Mouse (Mus musculus): Measurements from ENCODE around the gene Hs6st3. TPM values are rescaled to one million over a fixed set of nuclear protein-coding genes. Genes with fewer than 3 reads are reported as not detected.

Hs6st3 gene
- polyA plus RNA-seq, 1 experiment, result 6.6 TPM

- 74% methylated on average over 3 of the region's 3 CpGs for WGBS
- no peak for TF ChIP-seq POLR2A (IDR thresholded peaks at IDR 0.05; ENCODE audit: borderline replicate concordance, insufficient read depth, low read length)
- no peak for TF ChIP-seq CTCF (IDR thresholded peaks at IDR 0.05; ENCODE audit: borderline replicate concordance, insufficient read depth, low read depth, low read length)
These were observed 314.7 kb downstream of the Hs6st3 start for GRCm38 (mm10) chr14:119452797-119453196.

GRCm38 (mm10) chr14:119464308-119464707, 326.2 kb downstream of the Hs6st3 start:
- DNase-seq, result no peak

More at GRCm38 (mm10) chr14:119452797-119453196, 314.7 kb downstream of the Hs6st3 start:
- H3K27me3 ChIP-seq (ENCODE audit: control insufficient read depth, insufficient read depth, low read length), result no peaks in the 10 kb centered on the region
- H3K4me3 ChIP-seq (replicated peaks; ENCODE audit: insufficient read depth, low read depth, low read length), result no peak overlapping the region
- H3K4me1 ChIP-seq (ENCODE audit: control insufficient read depth, insufficient read depth, low read length), result no peaks in the 10 kb centered on the region
- no peak for DNase-seq
- H3K27ac ChIP-seq (ENCODE audit: insufficient read depth, low read length), result no peak overlapping the region

GRCm38 (mm10) chr14:119464883-119465282, 326.7 kb downstream of the Hs6st3 start:
- no peak for TF ChIP-seq POLR2A (IDR thresholded peaks at IDR 0.05; ENCODE audit: borderline replicate concordance, insufficient read depth, low read length)
- TF ChIP-seq CTCF (IDR thresholded peaks at IDR 0.05; ENCODE audit: borderline replicate concordance, insufficient read depth, low read depth, low read length), result no peak
- Histone ChIP-seq H3K27ac (ENCODE audit: insufficient read depth, low read length) (no peak overlapping the region), H3K27me3 (ENCODE audit: control insufficient read depth, insufficient read depth, low read length) (no peaks in the 10 kb centered on the region), H3K4me3 (replicated peaks; ENCODE audit: insufficient read depth, low read depth, low read length) (no peak overlapping the region), H3K4me1 (ENCODE audit: control insufficient read depth, insufficient read depth, low read length) (peaks cover 6% of the 10 kb centered on the region)
- peak in 1 of 2 experiments; percentile 11 for DNase-seq
- WGBS, result 42% methylated on average over 1 of the region's 1 CpGs

More at GRCm38 (mm10) chr14:119464308-119464707, 326.2 kb downstream of the Hs6st3 start:
- TF ChIP-seq POLR2A (IDR thresholded peaks at IDR 0.05; ENCODE audit: borderline replicate concordance, insufficient read depth, low read length) (no peak), CTCF (IDR thresholded peaks at IDR 0.05; ENCODE audit: borderline replicate concordance, insufficient read depth, low read depth, low read length) (no peak)
- H3K4me1 ChIP-seq (ENCODE audit: control insufficient read depth, insufficient read depth, low read length), result peaks cover 6% of the 10 kb centered on the region
- 74% methylated on average over 5 of the region's 5 CpGs for WGBS
- no peak overlapping the region for H3K27ac ChIP-seq (ENCODE audit: insufficient read depth, low read length)
- no peaks in the 10 kb centered on the region for H3K27me3 ChIP-seq (ENCODE audit: control insufficient read depth, insufficient read depth, low read length)
- no peak overlapping the region for H3K4me3 ChIP-seq (replicated peaks; ENCODE audit: insufficient read depth, low read depth, low read length)

- WGBS, result 55% methylated on average over 5 of the region's 5 CpGs
- Histone ChIP-seq H3K4me3 (replicated peaks; ENCODE audit: insufficient read depth, low read depth, low read length) (no peak overlapping the region), H3K27me3 (ENCODE audit: control insufficient read depth, insufficient read depth, low read length) (no peaks in the 10 kb centered on the region)
These were observed 328.9 kb downstream of the Hs6st3 start for GRCm38 (mm10) chr14:119466899-119467588.

GRCm38 (mm10) chr14:119476582-119476981, 338.4 kb downstream of the Hs6st3 start:
- Histone ChIP-seq H3K27me3 (ENCODE audit: control insufficient read depth, insufficient read depth, low read length) (no peaks in the 10 kb centered on the region), H3K4me3 (replicated peaks; ENCODE audit: insufficient read depth, low read depth, low read length) (no peak overlapping the region), H3K4me1 (ENCODE audit: control insufficient read depth, insufficient read depth, low read length) (peaks cover 4% of the 10 kb centered on the region; the same call in 1 of the 2 replicates), H3K27ac (ENCODE audit: insufficient read depth, low read length) (no peak overlapping the region)
- no peak for TF ChIP-seq CTCF (IDR thresholded peaks at IDR 0.05; ENCODE audit: borderline replicate concordance, insufficient read depth, low read depth, low read length)
- no peak for TF ChIP-seq POLR2A (IDR thresholded peaks at IDR 0.05; ENCODE audit: borderline replicate concordance, insufficient read depth, low read length)
- 91% methylated on average over 9 of the region's 9 CpGs for WGBS
- no peak for DNase-seq

More at GRCm38 (mm10) chr14:119466899-119467588, 328.9 kb downstream of the Hs6st3 start:
- Histone ChIP-seq H3K27ac (ENCODE audit: insufficient read depth, low read length) (no peak overlapping the region), H3K4me1 (ENCODE audit: control insufficient read depth, insufficient read depth, low read length) (peaks cover 6% of the 10 kb centered on the region)
- no peak for TF ChIP-seq POLR2A (IDR thresholded peaks at IDR 0.05; ENCODE audit: borderline replicate concordance, insufficient read depth, low read length)
- no peak for TF ChIP-seq CTCF (IDR thresholded peaks at IDR 0.05; ENCODE audit: borderline replicate concordance, insufficient read depth, low read depth, low read length)
- peak in 1 of 2 experiments; percentile 8 for DNase-seq

GRCm38 (mm10) chr14:119477836-119478235, 339.7 kb downstream of the Hs6st3 start:
- TF ChIP-seq CTCF (IDR thresholded peaks at IDR 0.05; ENCODE audit: borderline replicate concordance, insufficient read depth, low read depth, low read length), result no peak
- TF ChIP-seq POLR2A (IDR thresholded peaks at IDR 0.05; ENCODE audit: borderline replicate concordance, insufficient read depth, low read length), result no peak
- Histone ChIP-seq H3K4me3 (replicated peaks; ENCODE audit: insufficient read depth, low read depth, low read length) (no peak overlapping the region), H3K27ac (ENCODE audit: insufficient read depth, low read length) (no peak overlapping the region), H3K27me3 (ENCODE audit: control insufficient read depth, insufficient read depth, low read length) (no peaks in the 10 kb centered on the region), H3K4me1 (ENCODE audit: control insufficient read depth, insufficient read depth, low read length) (peaks cover under 1% of the 10 kb centered on the region; the same call in 1 of the 2 replicates)
- 87% methylated on average over 4 of the region's 4 CpGs for WGBS
- DNase-seq, result no peak

- no peak for TF ChIP-seq POLR2A (IDR thresholded peaks at IDR 0.05; ENCODE audit: borderline replicate concordance, insufficient read depth, low read length)
- no peak for TF ChIP-seq CTCF (IDR thresholded peaks at IDR 0.05; ENCODE audit: borderline replicate concordance, insufficient read depth, low read depth, low read length)
- Histone ChIP-seq H3K4me1 (ENCODE audit: control insufficient read depth, insufficient read depth, low read length) (no peaks in the 10 kb centered on the region), H3K27ac (ENCODE audit: insufficient read depth, low read length) (no peak overlapping the region), H3K4me3 (replicated peaks; ENCODE audit: insufficient read depth, low read depth, low read length) (no peak overlapping the region), H3K27me3 (ENCODE audit: control insufficient read depth, insufficient read depth, low read length) (no peaks in the 10 kb centered on the region)
- no peak for DNase-seq
- WGBS, result 72% methylated on average over 5 of the region's 5 CpGs
These were observed 351.0 kb downstream of the Hs6st3 start for GRCm38 (mm10) chr14:119488978-119489703.
